Comparison of ENCODE assay signal across 9 mouse cellular contexts in genomic region chr1:153331206-153331605, GRCm38 (mm10). TPM values are rescaled to one million over a fixed set of nuclear protein-coding genes. Genes with fewer than 3 reads are reported as not detected.
DNase-seq lines count a peak whose midpoint lies in the region; ATAC-seq and TF ChIP-seq lines count a peak whose summit lies in the region.
"Had no signal": no experiment of that assay in that cellular context is flagged by ENCODE, and none has a peak within 500 bp of the region (broad histone marks: within the 10 kb centered on the region; RNA-seq: fewer than 3 reads in every experiment).

No protein-coding gene starts in this region.

- no peak for TF ChIP-seq RAD21 in MEL (IDR thresholded peaks at IDR 0.05; ENCODE audit: low read depth, low read length)

- no peaks in the 10 kb centered on the region for H3K9me3 ChIP-seq in heart, embryonic 13.5 days
- no peaks in the 10 kb centered on the region for H3K9me3 ChIP-seq in MEL (replicated peaks; ENCODE audit: insufficient read depth, low read length)
- no peaks in the 10 kb centered on the region for H3K9me3 ChIP-seq in hindbrain, embryonic 12.5 days (replicated peaks)
- no peaks in the 10 kb centered on the region for H3K9me3 ChIP-seq in midbrain, embryonic 12.5 days

- ATAC-seq in heart, embryonic 13.5 days (ENCODE audit: extremely low read depth, insufficient number of reproducible peaks, low FRiP score, low TSS enrichment), result no peak
- ATAC-seq in hindbrain, embryonic 12.5 days (ENCODE audit: low FRiP score), result no peak
- ATAC-seq in midbrain, embryonic 12.5 days (ENCODE audit: low FRiP score, low read depth), result no peak

- no peaks in the 10 kb centered on the region for H3K27me3 ChIP-seq in heart, embryonic 13.5 days (replicated peaks)
- H3K27me3 ChIP-seq in MEL (ENCODE audit: control insufficient read depth in 1 of 2, insufficient read depth in 2 of 2, low read length in 2 of 2), result no peaks in the 10 kb centered on the region
- no peaks in the 10 kb centered on the region for H3K27me3 ChIP-seq in hindbrain, embryonic 12.5 days
- no peaks in the 10 kb centered on the region for H3K27me3 ChIP-seq in midbrain, embryonic 12.5 days
- H3K27me3 ChIP-seq: Patski had no signal

- peak overlapping the region; percentile 91 for H3K4me2 ChIP-seq in heart, embryonic 13.5 days
- H3K4me2 ChIP-seq in hindbrain, embryonic 12.5 days (replicated peaks), result peak overlapping the region; percentile 83
- peak overlapping the region; percentile 98 for H3K4me2 ChIP-seq in midbrain, embryonic 12.5 days (replicated peaks)

- intact Hi-C loops in heart, postnatal 36 days (cut with DNase I), result loop anchor here (5.0 kb wide), 2 partner anchors 64 to 229 kb away; no protein-coding TSS in a partner anchor

- peaks cover 21% of the 10 kb centered on the region for H3K36me3 ChIP-seq in heart, embryonic 13.5 days
- H3K36me3 ChIP-seq in MEL (ENCODE audit: control insufficient read depth in 1 of 2, insufficient read depth in 2 of 2, low read length in 2 of 2), result peaks cover 0 to 6% of the 10 kb centered on the region in 2 experiments; a peak in 3 of 4 replicates
- 0 out of 2 replicates have a peak, but pooled peaks cover 2% of the 10 kb centered on the region for H3K36me3 ChIP-seq in hindbrain, embryonic 12.5 days
- H3K36me3 ChIP-seq in midbrain, embryonic 12.5 days, result no peaks in the 10 kb centered on the region

- H3K4me3 ChIP-seq in heart, embryonic 13.5 days, result peak overlapping the region; percentile 99
- peak overlapping the region; percentile 60 to 93 for H3K4me3 ChIP-seq in MEL (ENCODE audit: control insufficient read depth in 1 of 2, insufficient read depth in 1 of 2, low read depth in 2 of 2, low read length in 2 of 2)
- H3K4me3 ChIP-seq in hindbrain, embryonic 12.5 days, result peak overlapping the region; percentile 98
- peak overlapping the region; percentile 97 for H3K4me3 ChIP-seq in midbrain, embryonic 12.5 days

- TF ChIP-seq EP300 in MEL (IDR thresholded peaks at IDR 0.05; ENCODE audit: low read depth in 1 of 2, low read length in 2 of 2), result no peak

- peak overlapping the region; percentile 100 for H3K9ac ChIP-seq in heart, embryonic 13.5 days
- peak overlapping the region; percentile 88 for H3K9ac ChIP-seq in MEL (ENCODE audit: control insufficient read depth, low read depth, low read length, poor library complexity, severe bottlenecking)
- peak overlapping the region; percentile 93 for H3K9ac ChIP-seq in hindbrain, embryonic 12.5 days
- peak overlapping the region; percentile 95 for H3K9ac ChIP-seq in midbrain, embryonic 12.5 days (replicated peaks)

- WGBS in heart, embryonic 13.5 days, result 3% methylated on average over 4 of the region's 4 CpGs
- WGBS in hindbrain, embryonic 12.5 days, result 2% methylated on average over 4 of the region's 4 CpGs
- WGBS in midbrain, embryonic 12.5 days, result 4% methylated on average over 4 of the region's 4 CpGs

- TF ChIP-seq CTCF in MEL (IDR thresholded peaks at IDR 0.05 in 2 of 3, conservative IDR thresholded peaks at IDR 0.05 in 1 of 3; ENCODE audit: control insufficient read depth in 1 of 3, insufficient read depth in 1 of 3, low read depth in 2 of 3, low read length in 3 of 3, poor library complexity in 1 of 3, severe bottlenecking in 1 of 3), result no peak

- peak overlapping the region; percentile 97 for H3K27ac ChIP-seq in heart, embryonic 13.5 days (replicated peaks)
- H3K27ac ChIP-seq in MEL (ENCODE audit: control insufficient read depth, low read depth, low read length), result no peak overlapping the region
- no peak overlapping the region for H3K27ac ChIP-seq in hindbrain, embryonic 12.5 days
- no peak overlapping the region for H3K27ac ChIP-seq in midbrain, embryonic 12.5 days (replicated peaks)

- no peak for TF ChIP-seq POLR2A in MEL (IDR thresholded peaks at IDR 0.05; ENCODE audit: control insufficient read depth in 1 of 2, insufficient read depth in 1 of 2, low read depth in 1 of 2, low read length in 2 of 2, poor library complexity in 1 of 2)

- H3K4me1 ChIP-seq in heart, embryonic 13.5 days, result peaks cover 57% of the 10 kb centered on the region
- peaks cover 2 to 4% of the 10 kb centered on the region in 2 experiments; a peak in 1 of 4 replicates for H3K4me1 ChIP-seq in MEL (ENCODE audit: control insufficient read depth in 1 of 2, insufficient read depth in 2 of 2, low read length in 2 of 2)
- peaks cover 20% of the 10 kb centered on the region for H3K4me1 ChIP-seq in hindbrain, embryonic 12.5 days
- peaks cover 26% of the 10 kb centered on the region for H3K4me1 ChIP-seq in midbrain, embryonic 12.5 days

- DNase-seq in heart, postnatal 36 days, result no peak
- peak; percentile 32 for DNase-seq in MEL (ENCODE audit: low read depth, low spot score)
- no peak for DNase-seq in layer of hippocampus, postnatal 36 days
- no peak for DNase-seq in thymus, postnatal 36 days
- no peak for DNase-seq in right cerebral cortex, adult 2 months (ENCODE audit: low spot score in 2 of 2)

- peaks cover 22% of the 10 kb centered on the region for H3K79me2 ChIP-seq in MEL (ENCODE audit: control insufficient read depth, insufficient read depth, low read length, poor library complexity)

TF ChIP-seq in MEL, 35 proteins besides CTCF, POLR2A, EP300 and RAD21:
- TF ChIP-seq CHD2 (IDR thresholded peaks at IDR 0.05; ENCODE audit: low read length) (no peak), SIN3A (IDR thresholded peaks at IDR 0.05; ENCODE audit: low read length) (0 out of 2 replicates have a peak, but pooled peaks have one; percentile 35)

RNA-seq across cellular contexts. Expression of gene Lamc1, which starts 1.4 kb away (rescaled TPM):
- polyA plus RNA-seq in heart, embryonic 13.5 days (2015; fragmentation: Nextera tagmentation; extraction: Ambion mirVana), result 75.3 and 78.2 TPM in 2 replicates
- 100 to 1,000 TPM; 139 to 176 TPM for total RNA-seq in heart, postnatal 36 days (2021)
- 13.1 and 15.2 TPM in 2 replicates for total RNA-seq in MEL (2012; rRNA removed)
- 100 to 1,000 TPM in 1 of 2 experiments, 10 to 100 TPM in 1; 32.4 to 174 TPM for polyA plus RNA-seq in MEL (2012; ENCODE audit: insufficient read depth in 1 of 2, insufficient read length in 2 of 2, low read depth in 1 of 2, low replicate concordance in 2 of 2, missing spikeins in 1 of 2)
- 35.7 and 36.0 TPM in 2 replicates for polyA plus RNA-seq in hindbrain, embryonic 12.5 days (2016; fragmentation: Nextera tagmentation; extraction: Ambion mirVana)
- polyA plus RNA-seq in midbrain, embryonic 12.5 days (2016; fragmentation: Nextera tagmentation; extraction: Ambion mirVana), result 25.0 and 26.9 TPM in 2 replicates
- total RNA-seq in layer of hippocampus, postnatal 36 days (2021), result 10 to 100 TPM; 25.3 to 34.8 TPM
